ENCODE assay signal across 29 mouse cellular contexts in the genomic region with DNA sequence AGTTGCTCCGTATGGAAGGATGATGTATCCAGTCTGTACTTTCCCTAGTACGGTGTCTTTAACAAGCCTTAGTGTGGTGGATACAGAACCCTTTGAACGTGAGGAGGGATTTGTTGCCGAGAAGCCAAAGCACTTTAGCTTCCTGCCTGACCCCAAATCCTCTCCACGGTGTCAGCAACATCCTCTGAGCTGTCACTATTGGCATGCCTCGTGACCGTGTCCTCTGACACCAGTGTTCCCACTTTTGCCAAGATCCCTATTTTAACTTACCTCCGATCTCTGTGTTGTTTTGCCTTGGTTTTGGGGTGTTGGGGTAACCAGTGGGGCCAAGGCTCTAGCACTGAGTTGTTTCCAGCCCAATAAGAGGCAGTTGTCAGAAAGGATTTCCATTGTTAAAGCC. TPM values are rescaled to one million over a fixed set of nuclear protein-coding genes. Genes with fewer than 3 reads are reported as not detected.
"Had no signal": no experiment of that assay in that cellular context is flagged by ENCODE, and none has a peak within 500 bp of the region (broad histone marks: within the 10 kb centered on the region; RNA-seq: fewer than 3 reads in every experiment).

No protein-coding gene starts in this region.

- H3K27me3 ChIP-seq: limb, embryonic 12.5 days; limb, embryonic 13.5 days; limb, embryonic 15.5 days; liver, embryonic 12.5 days; liver, embryonic 13.5 days; liver, embryonic 15.5 days; lung, embryonic 15.5 days; midbrain, embryonic 12.5 days; midbrain, embryonic 13.5 days; midbrain, embryonic 15.5 days had no signal

- ATAC-seq: liver, embryonic 12.5 days; liver, postnatal 0 days; lung, postnatal 0 days; midbrain, embryonic 16.5 days had no signal

- H3K4me3 ChIP-seq: limb, embryonic 10.5 days; limb, embryonic 12.5 days; limb, embryonic 13.5 days; limb, embryonic 15.5 days; liver, embryonic 12.5 days; liver, embryonic 13.5 days; liver, embryonic 15.5 days; lung, embryonic 15.5 days; megakaryocyte, embryonic 14.5 days; midbrain, embryonic 10.5 days; midbrain, embryonic 12.5 days; midbrain, embryonic 13.5 days; midbrain, embryonic 15.5 days; myocyte had no signal

- H3K4me2 ChIP-seq: limb, embryonic 12.5 days; limb, embryonic 13.5 days; limb, embryonic 15.5 days; liver, embryonic 11.5 days; liver, embryonic 12.5 days; liver, embryonic 13.5 days; liver, embryonic 15.5 days; lung, embryonic 14.5 days; lung, embryonic 15.5 days; midbrain, embryonic 11.5 days; midbrain, embryonic 12.5 days; midbrain, embryonic 13.5 days; midbrain, embryonic 15.5 days had no signal

- H3K27ac ChIP-seq: limb, embryonic 10.5 days; limb, embryonic 12.5 days; limb, embryonic 13.5 days; limb, embryonic 15.5 days; liver, embryonic 12.5 days; liver, embryonic 13.5 days; liver, embryonic 14.5 days; liver, embryonic 15.5 days; lung, embryonic 15.5 days; macrophage; midbrain, embryonic 10.5 days; midbrain, embryonic 13.5 days; midbrain, embryonic 15.5 days had no signal

- H3K9ac ChIP-seq: limb, embryonic 12.5 days; limb, embryonic 13.5 days; limb, embryonic 15.5 days; liver, embryonic 12.5 days; liver, embryonic 13.5 days; liver, embryonic 14.5 days; liver, embryonic 15.5 days; liver, postnatal 0 days; lung, embryonic 14.5 days; lung, embryonic 15.5 days; midbrain, embryonic 12.5 days; midbrain, embryonic 13.5 days; midbrain, embryonic 15.5 days had no signal

- H3K9me3 ChIP-seq: limb, embryonic 10.5 days; limb, embryonic 12.5 days; limb, embryonic 13.5 days; limb, embryonic 15.5 days; liver, embryonic 12.5 days; liver, embryonic 13.5 days; liver, embryonic 15.5 days; lung, embryonic 15.5 days; megakaryocyte, embryonic 14.5 days; midbrain, embryonic 10.5 days; midbrain, embryonic 12.5 days; midbrain, embryonic 13.5 days; midbrain, embryonic 15.5 days had no signal

- H3K36me3 ChIP-seq: liver, embryonic 12.5 days; liver, embryonic 13.5 days; liver, embryonic 15.5 days; midbrain, embryonic 15.5 days had no signal

- DNase-seq: liver; liver, embryonic 13.5 days; liver, postnatal 0 days; lung, adult 18-20 months; lung, adult 2 months; lung, embryonic 14.5 days; lung, postnatal 10 days; lung, postnatal 14 days; lung, postnatal 36 days had no signal

- H3K4me1 ChIP-seq: limb, embryonic 12.5 days; liver, embryonic 12.5 days; liver, embryonic 13.5 days; liver, embryonic 15.5 days; megakaryocyte, embryonic 14.5 days had no signal

RNA-seq across cellular contexts. Expression of a gene that starts 23.5 kb away (rescaled TPM):
- total RNA-seq: monocyte, adult 5-6 weeks had no signal
